Mouse (Mus musculus) limb, embryonic 10.5 days (tissue): ENCODE measurements around the gene Sdc3. TPM values are rescaled to one million over a fixed set of nuclear protein-coding genes. Genes with fewer than 3 reads are reported as not detected.

Experiments used
- DNase-seq: peaks from one replicate; pipeline ENCODE4 v3.0.0-alpha.2; 2017; ENCODE audit warnings: low spot score
- H3K27ac ChIP-seq: fragments of 300-500 bp; sonication (generic); 2 replicates; pipeline ENCODE4 v1.5.1; 2016; ENCODE audit warnings: mild to moderate bottlenecking
- H3K27me3 ChIP-seq: fragments of 300-500 bp; sonication (generic); 2 replicates; pipeline ENCODE4 v1.6.1; 2016; ENCODE audit warnings: low read depth, mild to moderate bottlenecking; ENCODE audit not compliant: poor library complexity, severe bottlenecking
- H3K36me3 ChIP-seq: fragments of 300-500 bp; sonication (generic); 2 replicates; pipeline ENCODE4 v1.6.1; 2016; ENCODE audit warnings: mild to moderate bottlenecking, moderate library complexity
- H3K4me1 ChIP-seq: fragments of 300-500 bp; sonication (generic); 2 replicates; pipeline ENCODE4 v1.6.1; 2016
- H3K4me3 ChIP-seq: fragments of 300-500 bp; sonication (generic); 2 replicates; pipeline ENCODE4 v1.5.1; 2016; ENCODE audit warnings: mild to moderate bottlenecking, moderate library complexity
- H3K9me3 ChIP-seq: fragments of 300-500 bp; sonication (generic); replicated peaks from 2 replicates; pipeline ENCODE4 v1.6.1; 2016; ENCODE audit warnings: mild to moderate bottlenecking
- WGBS: fragments of 180-500 bp; shearing (Covaris S2); methylation state at CpG from one replicate; pipeline ENCODE4 v1.1.7; 2016; 5-methylcytosine and 5-hydroxymethylcytosine counted together
- polyA plus RNA-seq: library from polyadenylated mRNA; unstranded; fragments of >200 nt; fragmentation: Nextera tagmentation; extraction: Ambion mirVana; gene quantifications from 2 replicates; pipeline ENCODE4 v1.2.1, GENCODE M21; 2016

The Sdc3 gene
- polyA plus RNA-seq, 1 experiment from 2014 or later, result 38.1 TPM

DNA sequence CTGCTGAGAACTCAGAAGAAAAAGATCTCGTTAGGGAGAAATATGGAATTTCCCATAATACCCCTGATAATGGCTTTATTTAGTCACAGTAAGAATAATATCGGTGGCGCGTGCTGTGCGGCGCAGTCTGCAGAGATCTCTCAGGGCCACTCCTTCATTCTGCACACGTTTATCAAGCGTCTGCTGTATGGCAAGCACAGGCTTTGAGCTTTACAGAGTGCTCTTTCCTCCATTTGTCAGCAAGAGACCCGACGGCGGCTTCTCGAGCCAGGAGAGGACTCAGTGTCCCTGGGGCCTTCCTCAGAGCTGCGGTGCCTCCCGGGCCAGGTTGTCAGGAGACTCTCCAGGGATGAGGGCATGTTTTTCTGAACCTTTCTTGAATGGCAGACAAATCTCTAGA, 56.5 kb downstream of the Sdc3 start:
- Histone ChIP-seq H3K9me3 (no peaks in the 10 kb centered on the region), H3K36me3 (no peaks in the 10 kb centered on the region), H3K4me1 (no peaks in the 10 kb centered on the region), H3K27ac (no peak overlapping the region), H3K27me3 (peaks cover 8% of the 10 kb centered on the region; the same call in 1 of the 2 replicates), H3K4me3 (no peak overlapping the region)
- no peak for DNase-seq
- 85% methylated on average over 14 of the region's 14 CpGs for WGBS

- Histone ChIP-seq H3K27me3 (peaks cover 32% of the 10 kb centered on the region), H3K4me3 (no peak overlapping the region), H3K36me3 (no peaks in the 10 kb centered on the region), H3K9me3 (no peaks in the 10 kb centered on the region), H3K27ac (no peak overlapping the region), H3K4me1 (peaks cover 13% of the 10 kb centered on the region)
- DNase-seq, result no peak
- WGBS, result 64% methylated on average over 8 of the region's 8 CpGs
Observed at GRCm38 (mm10) chr4:130857661-130858060, 65.3 kb downstream of the Sdc3 start.

GRCm38 (mm10) chr4:130858880-130859279, 66.5 kb downstream of the Sdc3 start:
- no peak overlapping the region for H3K27ac ChIP-seq
- 94% methylated on average over 7 of the region's 7 CpGs for WGBS
- H3K27me3 ChIP-seq, result peaks cover 44% of the 10 kb centered on the region
- H3K9me3 ChIP-seq, result no peaks in the 10 kb centered on the region
- peaks cover 13% of the 10 kb centered on the region for H3K4me1 ChIP-seq
- H3K36me3 ChIP-seq, result no peaks in the 10 kb centered on the region
- no peak for DNase-seq
- H3K4me3 ChIP-seq, result no peak overlapping the region

DNA sequence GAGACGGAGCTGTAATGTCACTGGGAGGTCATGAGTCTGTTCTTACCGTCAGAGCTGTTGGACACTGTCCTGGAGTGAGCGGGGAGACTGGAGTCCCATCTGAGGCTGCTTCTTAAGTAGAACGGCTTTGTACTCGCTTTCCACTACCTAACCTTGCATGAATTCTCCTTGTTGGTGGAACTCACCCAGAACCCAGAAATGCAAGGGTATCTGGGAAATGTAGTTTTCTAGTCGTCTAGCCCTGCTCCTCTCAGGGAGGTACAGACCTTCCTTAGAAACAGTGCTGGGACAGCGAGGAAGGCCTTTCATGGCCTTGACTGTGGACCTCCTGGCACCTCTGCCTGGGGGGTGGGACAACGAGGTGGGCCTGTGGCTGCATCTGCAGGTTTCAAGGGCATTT, 67.1 kb downstream of the Sdc3 start:
- no peaks in the 10 kb centered on the region for H3K36me3 ChIP-seq
- no peak overlapping the region for H3K27ac ChIP-seq
- H3K9me3 ChIP-seq, result no peaks in the 10 kb centered on the region
- peaks cover 50% of the 10 kb centered on the region for H3K27me3 ChIP-seq
- H3K4me1 ChIP-seq, result peaks cover 13% of the 10 kb centered on the region
- no peak for DNase-seq
- 61% methylated on average over 8 of the region's 8 CpGs for WGBS
- H3K4me3 ChIP-seq, result no peak overlapping the region

GRCm38 (mm10) chr4:130860902-130861652, 68.7 kb downstream of the Sdc3 start:
- Histone ChIP-seq H3K27me3 (peaks cover 66% of the 10 kb centered on the region), H3K4me3 (peak overlapping the region; percentile 38; the same call in 1 of the 2 replicates), H3K9me3 (no peaks in the 10 kb centered on the region), H3K36me3 (no peaks in the 10 kb centered on the region), H3K4me1 (peaks cover 24% of the 10 kb centered on the region), H3K27ac (no peak overlapping the region)
- WGBS, result 57% methylated on average over 15 of the region's 15 CpGs
- no peak for DNase-seq

GRCm38 (mm10) chr4:130861653-130862208, 69.4 kb downstream of the Sdc3 start:
- H3K36me3 ChIP-seq, result no peaks in the 10 kb centered on the region
- peaks cover 25% of the 10 kb centered on the region for H3K4me1 ChIP-seq
- H3K9me3 ChIP-seq, result no peaks in the 10 kb centered on the region
- WGBS, result 2% methylated on average over 30 of the region's 30 CpGs
- H3K4me3 ChIP-seq, result peak overlapping the region; percentile 38
- H3K27me3 ChIP-seq, result peaks cover 72% of the 10 kb centered on the region
- DNase-seq, result peak; percentile 64
- no peak overlapping the region for H3K27ac ChIP-seq

- H3K9me3 ChIP-seq, result no peaks in the 10 kb centered on the region
- peaks cover 80% of the 10 kb centered on the region for H3K27me3 ChIP-seq
- H3K27ac ChIP-seq, result no peak overlapping the region
- DNase-seq, result no peak
- no peaks in the 10 kb centered on the region for H3K36me3 ChIP-seq
- WGBS, result 78% methylated on average over 5 of the region's 5 CpGs
- no peak overlapping the region for H3K4me3 ChIP-seq
- peaks cover 25% of the 10 kb centered on the region for H3K4me1 ChIP-seq
Observed at GRCm38 (mm10) chr4:130862538-130862937, 70.2 kb downstream of the Sdc3 start.

- 39% methylated on average over 9 of the region's 9 CpGs for WGBS
- Histone ChIP-seq H3K9me3 (no peaks in the 10 kb centered on the region), H3K36me3 (no peaks in the 10 kb centered on the region), H3K4me3 (no peak overlapping the region), H3K27ac (no peak overlapping the region), H3K27me3 (peaks cover 84% of the 10 kb centered on the region), H3K4me1 (peaks cover 25% of the 10 kb centered on the region)
- no peak for DNase-seq
Observed at GRCm38 (mm10) chr4:130865460-130865859, 73.1 kb downstream of the Sdc3 start.

DNA sequence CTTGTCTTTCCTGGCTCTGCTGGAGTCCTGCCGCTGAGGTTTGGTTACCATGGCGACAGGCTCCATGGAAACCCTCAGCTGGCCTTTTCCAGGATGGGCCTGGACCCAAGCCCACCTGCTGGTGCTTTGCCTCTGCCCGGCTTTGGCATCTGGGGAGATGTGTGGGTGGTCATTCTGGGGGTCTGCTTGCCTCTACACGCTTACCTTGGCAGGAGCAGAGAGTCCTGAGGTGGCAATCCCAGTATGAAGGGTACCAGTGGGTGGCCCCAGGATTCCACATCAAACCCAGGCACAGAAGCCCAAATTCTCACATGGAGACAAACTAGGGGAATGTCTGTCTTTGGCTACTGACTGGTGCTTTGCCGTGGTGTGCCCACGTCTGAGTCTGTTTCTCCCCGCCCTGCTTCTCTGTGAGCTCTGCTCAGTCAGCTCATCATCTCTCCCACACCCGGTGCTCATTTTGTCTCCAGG, 73.6 kb downstream of the Sdc3 start:
- H3K9me3 ChIP-seq, result no peaks in the 10 kb centered on the region
- H3K36me3 ChIP-seq, result no peaks in the 10 kb centered on the region
- peak; percentile 77 for DNase-seq
- H3K4me1 ChIP-seq, result peaks cover 25% of the 10 kb centered on the region
- H3K27ac ChIP-seq, result no peak overlapping the region
- WGBS, result 40% methylated on average over 8 of the region's 8 CpGs
- peaks cover 79% of the 10 kb centered on the region for H3K27me3 ChIP-seq
- no peak overlapping the region for H3K4me3 ChIP-seq

- no peak overlapping the region for H3K27ac ChIP-seq
- H3K4me3 ChIP-seq, result no peak overlapping the region
- H3K9me3 ChIP-seq, result no peaks in the 10 kb centered on the region
- H3K36me3 ChIP-seq, result no peaks in the 10 kb centered on the region
- peaks cover 59% of the 10 kb centered on the region for H3K27me3 ChIP-seq
- 67% methylated on average over 6 of the region's 6 CpGs for WGBS
- DNase-seq, result no peak
- peaks cover 23% of the 10 kb centered on the region for H3K4me1 ChIP-seq
Observed at GRCm38 (mm10) chr4:130867940-130868339, 75.6 kb downstream of the Sdc3 start.

- H3K9me3 ChIP-seq, result no peaks in the 10 kb centered on the region
- DNase-seq, result no peak
- H3K4me3 ChIP-seq, result no peak overlapping the region
- peaks cover 23% of the 10 kb centered on the region for H3K4me1 ChIP-seq
- H3K27ac ChIP-seq, result no peak overlapping the region
- no peaks in the 10 kb centered on the region for H3K36me3 ChIP-seq
- WGBS, result 59% methylated on average over 5 of the region's 5 CpGs
- peaks cover 53% of the 10 kb centered on the region for H3K27me3 ChIP-seq
Observed at GRCm38 (mm10) chr4:130868803-130869202, 76.5 kb downstream of the Sdc3 start.

GRCm38 (mm10) chr4:130872414-130872813, 80.1 kb downstream of the Sdc3 start:
- 52% methylated on average over 11 of the region's 11 CpGs for WGBS
- H3K27me3 ChIP-seq, result peaks cover 51% of the 10 kb centered on the region

DNA sequence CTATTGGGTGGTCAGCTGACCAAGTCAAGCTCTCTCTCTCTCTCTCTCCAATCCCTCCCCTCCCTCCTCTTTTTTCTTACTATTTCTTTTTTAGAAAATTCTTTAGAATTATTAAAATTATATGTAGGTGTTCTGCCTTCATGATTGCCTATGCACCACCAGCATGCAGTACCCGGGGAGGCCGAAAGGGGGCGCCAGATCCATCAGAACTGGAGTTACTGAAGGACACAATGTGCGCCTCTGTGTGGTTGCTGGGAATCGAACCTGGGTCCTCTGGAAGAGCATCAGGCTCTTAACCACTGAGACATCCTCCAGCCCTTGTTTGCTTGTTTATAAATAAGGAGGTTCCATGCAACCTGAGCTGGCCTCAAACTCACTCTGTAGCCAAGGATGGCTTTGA, 81.1 kb downstream of the Sdc3 start:
- no peak overlapping the region for H3K27ac ChIP-seq
- H3K4me3 ChIP-seq, result no peak overlapping the region
- peaks cover 33% of the 10 kb centered on the region for H3K4me1 ChIP-seq
- no peaks in the 10 kb centered on the region for H3K36me3 ChIP-seq
- H3K9me3 ChIP-seq, result no peaks in the 10 kb centered on the region
- peaks cover 45% of the 10 kb centered on the region for H3K27me3 ChIP-seq
- 84% methylated on average over 5 of the region's 5 CpGs for WGBS
- DNase-seq, result no peak

More at GRCm38 (mm10) chr4:130872414-130872813, 80.1 kb downstream of the Sdc3 start:
- no peak overlapping the region for H3K27ac ChIP-seq
- no peaks in the 10 kb centered on the region for H3K36me3 ChIP-seq
- peaks cover 24% of the 10 kb centered on the region for H3K4me1 ChIP-seq
- no peak for DNase-seq
- H3K4me3 ChIP-seq, result no peak overlapping the region
- H3K9me3 ChIP-seq, result no peaks in the 10 kb centered on the region
